Mouse (Mus musculus) cerebellum, adult 9-11 months (tissue): ENCODE data around the gene Gm13199.
A peak's percentile ranks its signal among the peaks of the same experiment; 100 is the strongest.

Experiments
- DNase-seq: peaks from one replicate; pipeline ENCODE4 v3.0.0; 2022

Gm13199 gene

DNA sequence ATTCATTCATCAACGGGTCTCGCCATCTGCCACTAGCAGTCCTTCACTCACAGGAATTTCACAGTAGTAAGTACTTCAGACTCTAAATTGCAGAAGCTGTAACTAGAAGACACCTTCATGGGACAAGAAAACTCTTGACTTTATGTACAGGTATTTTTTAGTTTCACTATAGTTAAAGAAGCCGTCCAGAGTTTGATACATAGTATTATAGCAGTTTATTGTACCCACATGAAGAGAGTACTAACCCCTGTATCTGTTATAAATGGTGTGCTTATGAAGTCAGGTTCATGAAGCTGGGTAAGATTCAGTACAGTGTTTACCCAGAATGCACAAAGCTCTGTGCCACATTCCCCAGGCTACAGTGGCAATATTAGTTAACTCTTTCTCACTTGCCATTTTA is at the start of gene Gm13199:
TSS of gene Gm13199 (minus strand) at position 101 of the 400 bp plus-strand sequence.
- no peak for DNase-seq

DNA sequence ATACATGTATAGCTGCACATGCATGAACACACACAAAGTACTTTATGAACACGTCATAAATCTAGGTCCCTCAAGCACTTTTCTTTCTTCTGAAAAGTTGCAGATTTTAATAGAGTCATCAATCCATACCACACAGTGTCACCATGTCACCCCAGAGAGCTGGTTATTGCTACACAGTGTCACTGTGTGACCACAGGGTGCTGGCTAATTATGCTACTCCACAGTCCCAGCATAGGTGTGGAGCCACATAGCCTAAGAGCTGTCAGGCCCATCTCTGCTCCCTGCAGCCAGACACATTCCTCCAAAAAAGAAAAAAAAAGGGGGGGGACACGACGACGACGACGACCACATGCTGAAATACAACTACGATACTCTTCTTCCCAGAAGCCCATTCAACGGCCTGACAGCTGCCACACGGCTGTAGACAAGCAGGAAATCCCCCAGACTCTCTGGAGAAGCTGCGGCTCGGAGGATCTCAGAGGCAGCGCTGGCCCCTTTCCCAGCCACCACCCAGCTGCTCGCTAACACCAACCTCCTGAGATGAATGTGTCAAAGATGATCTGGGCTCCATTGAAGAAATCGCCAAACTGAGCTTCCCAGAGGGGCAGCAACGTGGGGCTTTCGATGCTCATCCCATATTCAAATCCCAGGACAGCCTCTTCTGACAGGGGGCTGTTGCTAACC is 48.7 kb upstream of the Gm13199 start:
- no peak for DNase-seq

DNA sequence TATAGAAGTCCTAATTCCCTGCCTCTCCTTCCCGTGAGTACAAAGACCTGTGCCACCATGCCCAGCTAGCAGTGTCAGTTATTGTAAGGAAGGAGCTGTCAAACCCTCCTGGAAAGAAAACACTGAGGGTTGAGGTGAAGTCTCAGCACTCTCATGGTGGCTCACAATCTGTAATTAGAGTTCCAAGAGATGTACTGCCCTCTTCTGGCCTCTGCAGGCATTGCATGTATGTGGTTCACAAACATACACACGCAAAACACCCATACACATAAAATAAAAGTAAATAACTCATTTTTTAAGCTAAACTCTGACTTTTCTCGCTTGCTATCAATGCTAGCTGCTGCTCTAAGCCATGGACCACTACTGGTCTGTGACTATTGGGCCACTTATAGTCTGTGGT is 43.9 kb upstream of the Gm13199 start:
- DNase-seq: no peak

DNA sequence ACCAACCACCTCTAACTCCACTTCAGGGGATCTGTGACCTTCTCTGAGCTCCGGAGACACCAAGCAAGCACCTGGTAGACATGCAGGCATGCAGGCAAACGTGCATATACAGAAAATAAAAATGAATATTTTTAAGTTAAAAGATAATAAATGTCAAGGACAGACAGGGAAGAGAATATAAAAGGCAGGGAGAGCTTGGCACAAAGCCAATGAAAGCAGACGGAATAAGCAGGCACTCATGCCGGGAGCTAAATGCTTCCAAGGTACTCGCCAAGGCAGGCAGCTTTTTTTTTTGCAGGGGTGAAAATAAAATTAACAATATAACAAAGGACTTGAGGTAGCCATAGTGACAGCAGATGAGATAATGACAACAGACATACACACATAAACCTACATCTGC is 43.4 kb upstream of the Gm13199 start:
- DNase-seq: peak; percentile 65

DNA sequence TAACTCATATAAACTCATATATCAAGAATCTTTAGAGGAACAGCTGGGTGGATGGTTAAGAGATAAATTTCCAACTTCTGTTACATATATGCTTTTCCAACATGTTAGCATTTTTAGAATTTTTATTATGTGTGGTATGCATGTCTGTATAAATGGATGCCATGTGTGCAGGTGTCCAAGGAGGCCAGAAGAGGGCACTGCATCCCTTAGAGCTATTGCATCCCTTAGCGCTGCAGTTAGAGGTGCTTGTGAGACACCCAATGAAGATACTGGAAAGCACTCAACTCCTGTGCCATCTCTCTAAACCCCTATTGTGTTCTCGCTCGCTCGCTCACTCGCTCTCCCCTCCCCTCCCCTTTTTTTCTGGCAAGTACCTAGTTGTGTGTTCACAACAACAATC is 37.4 kb upstream of the Gm13199 start:
- no peak for DNase-seq

DNA sequence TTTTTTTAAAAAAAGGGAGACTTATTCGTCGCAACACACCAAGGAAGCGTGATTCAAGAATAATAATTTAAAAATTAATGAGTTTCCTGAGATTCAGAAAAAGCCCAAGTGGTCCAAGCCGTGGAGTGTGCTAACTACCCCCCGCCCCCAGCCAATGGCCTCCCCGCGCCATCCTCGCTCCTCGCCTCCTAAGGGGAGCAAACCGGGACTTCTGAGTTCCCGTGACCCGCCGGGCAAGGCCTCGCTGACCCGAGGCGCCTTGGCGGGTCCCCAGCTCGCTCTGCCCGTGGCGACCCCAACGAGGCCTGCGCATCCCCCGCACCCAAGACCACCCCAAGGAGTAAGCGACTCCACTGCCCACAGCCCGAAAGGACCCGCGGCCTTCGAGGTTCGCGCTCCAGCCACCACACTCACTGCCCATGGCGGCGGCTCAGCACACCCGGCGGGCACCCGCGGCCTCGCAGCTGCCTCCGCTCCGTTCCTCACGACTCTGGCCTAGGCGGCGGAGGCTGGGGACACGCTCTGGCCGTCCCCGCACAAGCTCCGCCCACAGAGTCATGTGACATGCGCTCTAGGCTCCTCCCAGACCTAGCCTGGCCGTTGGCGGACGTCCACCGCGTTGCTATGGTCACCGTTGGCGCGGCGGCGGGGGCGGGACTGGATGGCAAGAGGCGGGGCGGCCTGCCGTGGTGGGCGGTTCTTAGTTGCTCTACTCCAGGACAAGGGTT is 32.3 kb upstream of the Gm13199 start, which contains the start of gene Sec61a2:
TSS of gene Sec61a2 (minus strand) at position 590 of the 728 bp plus-strand sequence.
- peak; percentile 98 for DNase-seq

DNA sequence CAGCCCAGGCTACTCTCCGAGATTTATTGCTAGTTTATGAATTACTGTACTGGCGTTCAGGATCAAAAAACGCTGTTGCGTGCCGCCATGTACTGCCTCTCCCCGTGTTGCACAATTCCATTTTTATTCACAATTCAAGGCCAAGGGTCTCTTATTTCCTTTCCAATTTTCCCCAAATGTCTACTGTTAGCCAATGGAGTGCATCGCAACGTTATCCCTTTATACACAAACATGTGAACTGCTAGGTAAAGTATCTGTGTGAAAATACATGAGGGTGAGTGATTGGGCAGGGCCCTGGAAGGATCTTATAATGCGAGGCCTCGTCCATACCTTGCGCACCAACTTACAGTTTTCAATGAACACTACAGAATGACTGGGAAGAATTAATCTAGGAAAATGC is 31.6 kb upstream of the Gm13199 start:
- no peak for DNase-seq

DNA sequence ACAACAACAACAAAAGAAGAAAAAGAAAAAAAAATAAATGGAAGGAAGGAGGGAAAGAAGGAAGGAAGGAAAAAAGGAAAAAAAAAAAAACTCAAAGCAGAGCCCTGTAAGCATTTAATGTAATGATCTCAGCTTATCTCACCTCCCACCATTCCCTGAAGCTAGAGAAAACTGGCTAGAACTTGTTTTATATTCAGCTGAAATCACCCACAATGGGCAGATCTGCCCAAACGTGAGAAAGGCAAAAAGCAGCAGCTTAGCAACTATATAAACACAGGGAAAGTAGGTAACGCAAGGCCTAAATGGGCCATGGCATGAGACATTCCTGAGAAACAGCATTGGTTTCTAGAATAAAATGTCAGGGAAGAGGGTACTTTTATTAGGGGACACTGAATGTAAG is 26.7 kb upstream of the Gm13199 start:
- no peak for DNase-seq

DNA sequence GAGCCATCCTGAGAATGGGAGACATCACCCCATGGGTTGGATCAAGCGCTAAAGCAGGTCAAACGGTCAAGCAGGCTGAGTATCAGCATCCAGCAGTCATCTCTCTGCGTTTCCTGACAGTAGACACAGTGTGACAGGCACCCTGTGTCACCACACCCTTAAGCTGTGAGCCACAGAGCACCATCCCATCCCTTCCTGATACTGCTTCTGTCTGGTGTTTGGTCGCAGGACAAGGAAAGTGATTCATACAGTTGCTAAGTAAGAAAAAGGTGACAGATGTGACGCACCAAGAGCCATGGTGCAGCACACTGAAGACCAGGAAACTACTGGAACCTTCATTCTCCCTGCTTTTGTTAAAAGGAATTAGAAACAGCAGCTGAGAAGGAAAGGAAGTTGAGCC is 26.1 kb upstream of the Gm13199 start:
- DNase-seq: no peak

DNA sequence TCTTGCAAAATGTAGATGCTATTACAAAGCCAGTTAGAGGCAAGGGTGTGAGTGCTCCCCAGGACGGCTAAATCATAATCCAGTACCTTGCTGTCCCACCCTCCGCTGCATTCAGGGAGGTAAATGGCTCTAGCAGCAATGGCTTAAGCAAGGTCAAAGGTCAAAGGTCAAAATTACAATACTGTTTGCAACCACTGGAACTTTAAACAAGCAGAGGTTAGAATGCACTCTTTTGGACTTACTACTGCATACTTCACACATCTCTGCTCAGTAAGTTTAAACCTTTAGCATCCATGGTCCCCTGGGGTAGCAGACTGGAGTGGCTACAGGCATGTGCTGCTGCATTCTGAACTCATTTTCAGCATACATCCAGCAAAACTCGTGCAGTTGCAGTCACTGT is 14.7 kb upstream of the Gm13199 start:
- DNase-seq: no peak

DNA sequence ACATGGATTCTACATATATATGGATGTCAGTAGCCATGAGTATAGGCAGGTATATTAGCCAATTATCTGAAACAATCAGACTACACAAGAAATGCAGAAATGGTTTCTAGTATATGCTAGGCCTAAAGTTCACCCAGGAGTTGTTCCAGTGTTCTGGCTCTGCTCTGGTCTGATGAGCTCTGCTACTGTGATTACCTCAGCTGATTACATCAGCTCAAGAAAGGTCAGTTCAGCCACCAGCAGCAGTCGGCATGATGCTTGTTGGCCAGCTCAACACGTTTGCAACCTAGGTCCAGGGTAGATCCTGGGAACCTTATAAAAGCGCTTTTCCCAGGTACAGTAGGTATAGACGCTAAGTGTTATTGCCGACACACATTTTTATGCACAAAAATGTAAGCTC is 7.0 kb upstream of the Gm13199 start:
- no peak for DNase-seq

DNA sequence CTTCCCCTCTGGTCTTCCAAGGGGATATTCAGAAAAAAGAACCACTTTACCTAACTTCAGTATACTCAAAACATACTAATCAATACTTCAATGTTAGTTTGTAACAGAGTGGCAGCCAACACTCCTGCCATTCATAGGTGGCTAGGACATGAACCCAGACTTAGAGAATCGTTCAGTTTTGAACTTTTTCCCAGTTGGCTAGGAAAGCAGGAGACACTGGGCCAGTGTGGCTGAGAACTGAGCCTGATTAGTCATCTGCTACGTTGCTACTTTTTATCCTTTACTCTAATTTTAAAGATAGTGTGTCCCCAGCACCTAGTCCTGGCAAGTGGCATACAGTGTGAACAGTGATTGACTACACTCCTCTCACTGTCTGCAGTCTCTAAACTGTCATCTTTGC is 4.9 kb upstream of the Gm13199 start:
- no peak for DNase-seq

DNA sequence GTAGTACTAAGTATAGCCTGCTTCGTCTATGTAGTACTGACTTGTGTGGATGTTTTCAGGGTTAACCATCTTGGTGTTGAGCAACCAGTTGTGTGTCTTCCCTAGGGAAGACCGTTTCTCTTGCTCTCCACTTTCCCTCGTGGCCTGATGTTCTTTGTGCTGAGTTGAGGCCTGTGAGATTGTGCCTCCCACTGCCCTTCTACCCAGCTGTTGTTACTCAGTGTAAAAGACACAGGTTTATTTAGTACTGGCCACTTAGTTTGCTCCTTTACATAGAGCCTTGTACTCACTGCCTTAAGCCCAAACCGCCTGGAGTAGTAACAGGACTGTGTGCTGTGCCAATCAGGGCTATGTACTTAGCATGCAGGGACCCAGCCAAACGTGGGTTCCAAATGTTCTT is 10.9 kb downstream of the Gm13199 start:
- no peak for DNase-seq

DNA sequence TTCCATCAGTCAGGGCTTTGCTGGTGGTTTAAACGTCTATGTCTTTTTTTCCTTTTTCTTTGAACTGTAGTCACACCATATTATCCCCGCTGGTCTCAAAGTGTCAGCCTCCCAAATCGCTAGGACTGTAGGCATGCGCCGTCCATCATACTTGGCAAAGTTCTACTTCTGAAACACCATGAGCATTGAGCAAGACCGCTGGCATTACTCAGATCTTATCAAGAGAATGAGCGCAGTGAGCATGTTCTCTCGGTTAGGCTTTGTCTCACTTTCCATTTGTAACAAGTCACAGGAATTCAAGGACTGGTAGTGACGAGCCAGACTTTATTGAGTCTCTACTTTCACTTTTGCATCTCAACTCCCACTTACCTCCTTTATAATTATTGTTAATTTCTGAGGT is 11.6 kb downstream of the Gm13199 start:
- DNase-seq: no peak

DNA sequence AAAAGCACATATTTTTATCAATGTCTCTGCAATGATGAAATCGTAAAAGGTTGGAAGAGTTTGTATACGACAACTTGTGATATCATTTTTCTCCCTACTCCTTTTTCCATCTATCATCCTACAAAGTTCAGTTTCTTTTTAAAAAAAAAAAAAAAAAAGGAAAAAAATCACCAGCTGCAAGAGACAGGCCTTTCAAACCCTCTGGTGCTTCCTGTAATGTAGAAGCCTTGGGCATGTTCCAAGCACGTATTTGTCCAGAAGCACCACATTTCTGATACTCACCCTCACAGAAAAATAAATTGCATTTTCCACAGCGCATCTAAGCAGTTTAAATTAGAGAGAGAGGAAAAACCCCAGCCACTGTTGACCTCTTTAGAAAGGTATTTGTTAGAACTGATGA is 16.9 kb downstream of the Gm13199 start:
- DNase-seq: no peak

DNA sequence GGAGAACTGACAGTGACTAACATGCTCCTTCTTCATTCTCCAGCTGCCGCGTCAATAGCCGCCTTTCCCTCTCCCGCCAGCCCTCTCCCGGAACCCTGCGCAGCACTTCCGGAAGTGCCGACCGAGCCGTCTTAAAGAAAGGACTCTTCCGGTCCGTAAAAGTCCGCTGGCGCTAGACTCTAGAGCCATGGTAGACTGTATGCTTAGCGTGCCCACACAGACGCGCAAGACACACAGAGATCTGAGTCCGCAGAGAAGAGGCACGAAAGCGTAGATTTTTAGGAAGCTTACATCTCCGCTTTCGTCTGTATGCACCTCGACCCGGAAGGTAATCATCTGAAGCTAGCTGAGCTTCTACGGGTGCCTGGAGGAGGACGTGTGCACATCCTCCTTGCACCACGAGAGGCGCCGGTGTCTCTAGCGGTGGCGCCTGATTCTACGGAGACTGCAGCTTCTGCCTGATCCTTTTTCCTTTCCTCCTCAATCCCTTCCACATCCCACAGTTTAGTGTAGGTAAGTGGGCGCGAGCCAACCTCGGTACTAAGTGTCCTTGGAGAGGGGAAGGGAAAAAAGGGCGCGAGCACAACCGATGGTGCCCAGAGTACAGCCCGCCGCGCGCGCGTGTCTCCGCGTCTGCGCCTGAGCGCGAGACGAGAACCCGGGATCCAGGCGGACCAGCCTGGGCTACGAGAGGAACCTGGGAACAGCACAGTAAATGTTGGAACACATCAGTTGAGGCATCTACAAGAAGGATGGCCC is 17.7 kb downstream of the Gm13199 start, which contains the start of the genes Nudt5 and Cdc123:
TSS of gene Nudt5 (plus strand) at position 147 of the 759 bp plus-strand sequence.
TSS of gene Cdc123 (minus strand) at position 292 of the 759 bp plus-strand sequence.
- peak; percentile 92 for DNase-seq

DNA sequence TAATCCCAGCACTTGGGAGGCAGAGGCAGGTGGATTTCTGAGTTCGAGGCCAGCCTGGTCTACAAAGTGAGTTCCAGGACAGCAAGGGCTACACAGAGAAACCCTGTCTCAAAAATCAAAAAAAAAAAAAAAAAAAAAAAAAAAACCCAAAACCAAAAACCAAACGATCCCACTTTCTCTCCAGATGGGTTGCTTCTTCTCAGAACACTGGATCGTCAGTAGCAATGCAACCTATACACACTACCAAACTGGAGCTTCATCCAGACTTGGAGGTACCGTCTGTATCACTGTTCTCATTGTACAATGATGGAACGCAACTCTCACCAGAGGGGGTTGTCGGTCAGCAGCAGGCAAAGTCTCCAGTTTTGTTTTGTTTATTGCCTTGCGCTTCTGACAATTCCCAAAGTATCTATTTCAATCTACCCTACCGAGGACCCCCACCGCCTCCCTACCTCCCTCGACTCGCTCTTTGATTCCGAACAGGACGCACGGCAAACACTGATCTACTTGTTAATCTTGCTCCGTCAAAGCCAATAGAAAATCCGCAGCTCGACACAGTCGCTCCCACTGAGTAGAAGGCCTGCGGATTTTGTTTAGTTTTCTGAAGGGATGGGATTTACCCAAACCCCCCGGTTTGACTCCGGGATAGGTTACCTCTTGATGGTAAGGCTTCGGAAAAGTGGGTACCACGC is 18.4 kb downstream of the Gm13199 start:
- no peak for DNase-seq

DNA sequence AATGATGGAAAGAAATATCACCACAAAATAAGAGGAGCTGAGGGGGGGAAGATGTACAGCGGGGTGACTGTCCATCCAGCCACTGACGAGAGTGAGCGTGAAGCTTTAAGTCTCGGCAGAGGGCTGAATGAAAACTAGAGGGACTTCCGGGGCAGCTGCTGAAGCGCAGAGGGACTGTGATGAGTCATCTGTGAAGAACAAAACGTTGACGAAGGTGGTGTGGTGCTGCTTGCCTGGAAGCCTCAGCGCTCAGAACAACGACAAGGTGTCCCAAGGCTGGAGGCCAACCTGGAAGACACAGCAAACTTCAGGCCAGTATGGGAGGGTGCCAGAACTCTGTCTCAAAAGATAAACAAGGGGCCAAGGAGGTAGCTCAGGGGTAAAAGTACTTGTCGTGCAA is 21.9 kb downstream of the Gm13199 start:
- DNase-seq: no peak

DNA sequence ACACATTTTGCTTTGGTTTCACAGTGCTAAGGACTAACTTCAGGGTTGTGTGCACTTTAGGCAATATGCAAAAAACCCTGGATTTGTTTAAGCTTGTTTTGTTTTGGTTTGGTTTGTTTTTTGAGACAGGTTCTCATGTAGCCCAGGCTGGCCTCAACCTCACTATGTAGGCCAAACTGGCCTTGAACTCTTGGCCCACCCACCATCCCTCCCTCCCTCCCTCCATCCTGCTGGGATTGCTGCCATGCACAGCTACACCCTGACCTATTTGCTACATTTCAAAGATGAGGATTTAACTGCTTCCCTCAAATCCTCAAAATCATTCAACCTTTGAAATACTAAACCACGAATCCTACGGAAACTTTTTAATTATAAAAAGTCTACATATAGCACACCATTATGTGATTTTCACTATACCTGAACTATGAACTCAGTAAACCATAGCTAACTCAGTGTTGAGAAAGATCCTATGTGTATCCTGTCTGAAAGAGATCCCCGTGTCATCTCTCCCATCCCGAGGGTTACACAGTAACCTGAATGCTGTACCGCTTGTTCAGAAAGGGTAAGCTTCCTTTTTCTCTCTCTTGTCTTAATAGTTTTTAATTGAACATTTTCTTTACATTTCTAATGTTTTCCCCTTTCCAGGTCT is 37.3 kb downstream of the Gm13199 start:
- DNase-seq: no peak

DNA sequence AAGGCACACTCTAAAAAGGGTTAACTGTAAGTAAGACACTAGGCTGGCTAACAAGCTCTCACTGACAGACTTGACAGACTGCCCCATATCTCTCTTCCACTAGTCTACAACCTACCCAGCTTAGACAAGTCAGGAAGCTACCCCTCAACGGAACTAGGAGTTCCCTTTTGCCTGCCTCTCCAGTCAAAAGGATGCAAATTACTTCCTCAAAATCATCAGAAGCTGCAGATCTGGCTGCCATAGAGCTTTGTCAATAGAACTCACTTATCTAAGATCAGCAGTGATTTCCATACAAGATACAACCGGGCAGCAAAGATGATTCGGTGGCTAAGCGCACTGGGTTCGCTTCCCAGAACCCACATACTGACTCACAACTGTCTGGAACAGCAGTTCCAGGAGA is 38.0 kb downstream of the Gm13199 start:
- DNase-seq: no peak

DNA sequence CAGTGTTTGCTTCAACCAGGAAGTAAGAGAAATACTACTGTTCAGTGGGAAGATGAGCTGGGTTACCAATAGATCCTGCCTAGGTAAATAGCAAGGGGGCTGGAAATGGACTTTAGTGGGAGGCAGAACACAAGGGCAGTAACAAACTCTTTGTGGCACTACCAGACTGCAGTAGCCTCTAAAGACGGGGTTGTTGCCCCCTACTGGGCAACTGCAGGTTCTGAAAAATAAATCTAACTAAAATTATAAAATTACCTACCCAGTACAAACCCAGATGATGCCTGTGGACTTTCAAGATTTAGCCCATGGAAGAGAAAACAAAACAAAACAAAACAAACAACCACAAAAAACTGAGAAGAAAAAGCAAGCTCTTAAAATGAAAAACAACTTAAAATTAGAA is 38.5 kb downstream of the Gm13199 start:
- DNase-seq: no peak

DNA sequence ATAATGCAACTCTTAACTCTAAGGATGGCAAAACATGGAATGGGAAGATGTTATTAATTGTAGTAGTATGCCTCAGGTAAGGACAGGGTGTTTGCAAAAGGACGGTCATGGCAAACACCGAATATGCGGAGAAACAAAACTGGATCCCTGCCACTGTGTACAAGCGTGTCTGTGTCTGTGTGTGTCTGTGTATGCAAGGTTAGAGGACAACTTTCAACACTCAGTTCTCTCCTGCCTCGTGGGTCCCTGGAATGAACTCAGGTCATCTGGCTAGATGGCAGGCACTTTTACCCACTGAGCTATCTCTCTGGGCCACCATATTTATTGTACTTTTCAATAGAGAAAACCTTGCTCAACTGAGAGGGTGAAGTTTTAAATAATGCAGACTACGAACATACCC is 40.3 kb downstream of the Gm13199 start:
- no peak for DNase-seq

DNA sequence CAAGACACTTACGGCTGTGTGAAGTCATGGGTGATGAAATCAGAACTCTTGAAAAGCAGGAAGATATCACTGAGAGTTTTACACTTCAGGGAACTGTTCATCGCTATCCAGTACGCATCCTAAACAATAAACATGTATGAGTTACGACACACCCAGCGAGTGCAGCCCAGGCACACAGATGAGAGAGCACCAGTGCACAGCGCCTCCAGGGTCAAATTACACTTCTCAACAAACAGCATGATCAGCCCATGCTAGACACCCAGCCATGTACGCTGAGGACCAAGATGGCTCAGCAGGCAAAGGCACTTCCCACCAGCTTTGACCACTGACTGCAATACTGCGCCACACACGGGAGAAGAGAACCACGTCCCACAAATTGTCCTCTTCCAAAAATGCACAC is 41.5 kb downstream of the Gm13199 start:
- DNase-seq: no peak
